Mouse (Mus musculus) spleen, adult 2 months (tissue): ENCODE measurements around the gene Atp5s.

Experiments used
- CTCF ChIP-seq: fragments of 200-500 bp; IDR thresholded peaks from 2 replicates; pipeline ENCODE4 v1.5.1; 2011; ENCODE audit warnings: mild to moderate bottlenecking, inconsistent platforms; ENCODE audit not compliant: insufficient read depth, insufficient read length, insufficient replicate concordance; ENCODE audit errors: extremely low read depth
- POLR2A ChIP-seq: fragments of 200-500 bp; IDR thresholded peaks from 2 replicates; pipeline ENCODE4 v1.6.1; 2011; ENCODE audit warnings: low read depth, low read length, inconsistent platforms

DNA sequence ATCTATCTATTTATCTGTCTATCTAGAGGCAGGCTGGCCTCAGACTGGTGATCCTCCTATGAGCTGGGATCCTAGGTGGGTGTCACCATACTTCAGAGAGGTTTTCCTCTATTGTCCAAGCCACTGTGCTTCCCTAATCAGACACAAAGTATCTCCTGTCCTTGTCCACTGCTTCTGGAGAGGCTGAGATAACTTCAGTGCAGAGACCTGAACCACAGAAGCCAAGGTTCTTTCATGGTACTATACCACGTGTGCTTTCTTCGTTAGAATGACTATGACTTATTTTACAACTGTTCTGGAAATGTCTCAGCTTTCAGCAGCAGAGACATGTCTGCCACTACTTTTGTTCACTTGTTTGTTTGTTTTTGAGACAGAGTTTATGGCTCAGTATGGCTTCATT, 44.1 kb downstream of the Atp5s start:
- TF ChIP-seq CTCF (no peak), POLR2A (no peak)
